Mouse (Mus musculus) MN1 (cell line): ENCODE results near the gene B230217C12Rik.

Source experiments
- DNase-seq: peaks from one replicate; pipeline ENCODE4 v3.0.0-alpha.2; 2016; ENCODE audit warnings: low spot score

Gene B230217C12Rik

GRCm38 (mm10) chr11:97809235-97810121 lies 31.1 kb upstream of the B230217C12Rik start:
- DNase-seq = no peak

- DNase-seq = no peak
Observed at GRCm38 (mm10) chr11:97810356-97810755, 30.2 kb upstream of the B230217C12Rik start.

GRCm38 (mm10) chr11:97810970-97811369 lies 29.6 kb upstream of the B230217C12Rik start:
- no peak for DNase-seq

- DNase-seq = no peak
Observed at GRCm38 (mm10) chr11:97811569-97812362, 28.8 kb upstream of the B230217C12Rik start.

- peak; percentile 35 for DNase-seq
Observed at GRCm38 (mm10) chr11:97812491-97812921, 28.1 kb upstream of the B230217C12Rik start.

GRCm38 (mm10) chr11:97813085-97813484 lies 27.5 kb upstream of the B230217C12Rik start:
- no peak for DNase-seq

GRCm38 (mm10) chr11:97813746-97814515 lies 26.6 kb upstream of the B230217C12Rik start:
- no peak for DNase-seq

- no peak for DNase-seq
Observed at GRCm38 (mm10) chr11:97815736-97816135, 24.8 kb upstream of the B230217C12Rik start.

GRCm38 (mm10) chr11:97816176-97816575 lies 24.4 kb upstream of the B230217C12Rik start:
- no peak for DNase-seq

GRCm38 (mm10) chr11:97816916-97817315 lies 23.7 kb upstream of the B230217C12Rik start:
- DNase-seq = no peak

GRCm38 (mm10) chr11:97817379-97817778 lies 23.2 kb upstream of the B230217C12Rik start:
- DNase-seq = no peak

GRCm38 (mm10) chr11:97818003-97818402 lies 22.6 kb upstream of the B230217C12Rik start:
- DNase-seq = no peak

- no peak for DNase-seq
Observed at GRCm38 (mm10) chr11:97818571-97818970, 22.0 kb upstream of the B230217C12Rik start.

GRCm38 (mm10) chr11:97819102-97819501 lies 21.5 kb upstream of the B230217C12Rik start:
- DNase-seq = no peak

GRCm38 (mm10) chr11:97819923-97820322 lies 20.7 kb upstream of the B230217C12Rik start:
- no peak for DNase-seq

- peak; percentile 59 for DNase-seq
Observed at GRCm38 (mm10) chr11:97820840-97821239, 19.7 kb upstream of the B230217C12Rik start.

GRCm38 (mm10) chr11:97821401-97822064 lies 19.0 kb upstream of the B230217C12Rik start:
- DNase-seq = no peak

GRCm38 (mm10) chr11:97822840-97823603 lies 17.6 kb upstream of the B230217C12Rik start:
- no peak for DNase-seq

GRCm38 (mm10) chr11:97824168-97824567 lies 16.4 kb upstream of the B230217C12Rik start:
- no peak for DNase-seq

- no peak for DNase-seq
Observed at GRCm38 (mm10) chr11:97824895-97825294, 15.7 kb upstream of the B230217C12Rik start.

GRCm38 (mm10) chr11:97825295-97825694 lies 15.3 kb upstream of the B230217C12Rik start:
- DNase-seq = no peak
